Mouse (Mus musculus): Measurements from ENCODE around the gene Mvb12b. TPM values are rescaled to one million over a fixed set of nuclear protein-coding genes. Genes with fewer than 3 reads are reported as not detected.

Mvb12b gene
- polyA plus RNA-seq, 1 experiment from 2014 or later = 16.6 TPM

DNA sequence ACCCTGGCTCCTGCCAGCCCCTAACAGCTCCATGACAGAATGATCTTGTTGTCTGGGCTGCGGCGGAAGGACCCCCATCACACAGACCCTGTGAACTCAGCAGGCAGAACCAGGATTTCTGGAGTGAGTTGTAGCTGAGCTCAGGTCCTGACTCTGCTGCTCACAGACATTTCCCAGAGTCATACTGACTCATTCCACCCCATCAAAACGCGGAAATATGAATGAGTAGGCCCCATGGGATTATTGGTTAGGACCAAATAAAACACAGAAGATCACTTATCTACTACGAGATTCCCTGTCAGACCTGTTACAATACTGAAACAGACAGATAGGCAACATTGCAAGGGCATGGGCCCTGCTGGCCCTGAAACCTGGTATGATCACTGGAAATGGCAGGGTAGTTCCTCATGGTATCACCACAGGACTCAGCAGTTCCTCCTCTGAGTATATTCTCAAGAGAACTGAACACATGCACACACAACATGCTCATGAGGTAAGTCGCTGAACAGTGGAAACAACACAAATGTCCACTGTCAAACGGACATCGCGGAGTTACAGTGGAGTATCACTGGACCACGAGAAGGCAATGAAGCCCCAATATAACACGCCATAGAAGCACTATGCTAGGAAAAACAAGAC is 40.4 kb downstream of the Mvb12b start:
- H3K4me3 ChIP-seq = no peak overlapping the region
- no peak overlapping the region for H3K4me2 ChIP-seq
- H3K36me3 ChIP-seq = peaks cover 7% of the 10 kb centered on the region; the same call in 1 of the 2 replicates
- H3K9ac ChIP-seq = no peak overlapping the region
- no peaks in the 10 kb centered on the region for H3K9me3 ChIP-seq (replicated peaks)
- H3K27ac ChIP-seq (ENCODE audit: poor library complexity, severe bottlenecking) = no peak overlapping the region
- peaks cover 40% of the 10 kb centered on the region for H3K27me3 ChIP-seq (replicated peaks)
- peaks cover 28% of the 10 kb centered on the region for H3K4me1 ChIP-seq (replicated peaks)
- 87% methylated on average over 11 of the region's 11 CpGs for WGBS
- no peak for ATAC-seq (ENCODE audit: insufficient number of reproducible peaks, low FRiP score)

DNA sequence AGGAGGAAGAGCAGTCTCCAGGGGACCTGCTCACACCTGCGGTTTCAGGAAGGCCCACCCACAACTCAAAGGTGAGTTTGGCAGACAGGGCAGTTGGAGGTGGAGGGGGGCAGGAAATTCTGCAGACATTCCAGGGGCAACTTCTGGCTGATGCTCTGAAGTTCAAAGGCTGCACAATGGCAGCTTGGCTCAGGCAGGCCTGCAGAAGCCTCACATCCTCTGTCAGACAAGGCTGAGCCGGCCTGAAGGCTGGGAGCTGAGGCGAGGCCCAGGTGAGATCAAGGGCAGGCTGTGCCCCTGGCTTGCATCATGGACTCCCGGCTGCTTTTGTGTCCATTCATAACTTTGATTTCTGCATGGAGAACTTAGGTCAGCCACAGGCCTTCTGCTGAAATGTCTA is 41.1 kb downstream of the Mvb12b start:
- H3K36me3 ChIP-seq = peaks cover 7% of the 10 kb centered on the region; the same call in 1 of the 2 replicates
- H3K27ac ChIP-seq (ENCODE audit: poor library complexity, severe bottlenecking) = no peak overlapping the region
- ATAC-seq (ENCODE audit: insufficient number of reproducible peaks, low FRiP score) = no peak
- peaks cover 33% of the 10 kb centered on the region for H3K4me1 ChIP-seq (replicated peaks)
- no peak overlapping the region for H3K4me2 ChIP-seq
- H3K9ac ChIP-seq = no peak overlapping the region
- H3K4me3 ChIP-seq = no peak overlapping the region
- WGBS = 62% methylated on average over 4 of the region's 4 CpGs
- no peaks in the 10 kb centered on the region for H3K9me3 ChIP-seq (replicated peaks)
- peaks cover 46% of the 10 kb centered on the region for H3K27me3 ChIP-seq (replicated peaks)

DNA sequence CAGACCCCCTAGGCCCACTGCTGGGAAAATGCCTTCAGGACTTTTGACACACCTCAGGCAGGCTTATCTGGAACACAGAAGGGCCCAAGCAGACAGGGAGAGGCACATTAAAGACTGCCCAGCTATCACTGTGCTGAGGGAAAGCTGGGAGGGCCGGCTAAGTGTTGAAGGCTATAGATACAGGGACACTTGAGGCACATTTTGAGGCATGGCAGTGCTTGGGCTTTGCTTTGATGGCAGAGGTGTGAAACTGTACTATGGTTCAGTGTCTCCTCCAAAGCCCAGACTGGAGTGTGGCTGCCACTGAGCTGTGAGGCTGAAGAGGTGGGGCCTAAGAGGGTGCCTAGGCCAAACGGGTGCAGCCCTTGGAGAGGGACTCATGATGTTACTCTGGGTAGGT is 44.1 kb downstream of the Mvb12b start:
- Histone ChIP-seq H3K9me3 (replicated peaks) (no peaks in the 10 kb centered on the region), H3K4me1 (replicated peaks) (peaks cover 45% of the 10 kb centered on the region), H3K4me3 (no peak overlapping the region), H3K27ac (ENCODE audit: poor library complexity, severe bottlenecking) (peak overlapping the region; percentile 74), H3K9ac (no peak overlapping the region), H3K4me2 (no peak overlapping the region), H3K27me3 (replicated peaks) (peaks cover 69% of the 10 kb centered on the region), H3K36me3 (peaks cover 7% of the 10 kb centered on the region; the same call in 1 of the 2 replicates)
- 7% methylated on average over 2 of the region's 2 CpGs for WGBS
- peak; percentile 80 for ATAC-seq (ENCODE audit: insufficient number of reproducible peaks, low FRiP score)

DNA sequence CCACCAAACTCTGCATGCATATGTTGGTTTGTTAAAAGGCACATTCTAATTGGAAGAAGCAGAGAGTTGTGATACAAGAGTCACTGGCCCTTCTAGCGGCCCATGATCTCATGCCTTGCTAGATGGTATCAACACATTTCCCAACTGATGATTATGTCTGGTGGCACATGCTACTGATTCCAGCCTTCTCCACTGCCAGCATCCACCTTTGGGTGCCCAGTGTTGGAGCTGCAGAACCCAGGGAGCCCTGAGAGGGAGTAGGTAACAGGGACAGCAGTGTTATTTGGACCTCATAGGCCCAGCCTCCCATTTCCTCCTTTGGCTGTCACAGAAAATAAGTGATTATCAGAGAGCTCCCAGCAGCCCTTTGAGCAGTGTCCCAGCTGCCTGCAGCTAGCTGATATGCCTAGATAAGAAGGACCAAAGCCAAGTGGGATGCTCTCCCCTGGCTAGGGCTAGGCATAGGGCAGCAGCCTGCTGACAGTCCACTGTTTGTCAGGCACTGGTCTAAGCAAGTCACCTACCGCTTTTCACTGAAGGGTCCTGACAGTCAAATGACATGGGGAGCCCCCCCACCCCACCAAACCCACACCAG is 44.7 kb downstream of the Mvb12b start:
- H3K27me3 ChIP-seq (replicated peaks) = peaks cover 70% of the 10 kb centered on the region
- ATAC-seq (ENCODE audit: insufficient number of reproducible peaks, low FRiP score) = peak; percentile 96
- H3K4me3 ChIP-seq = no peak overlapping the region
- 40% methylated on average over 2 of the region's 2 CpGs for WGBS
- no peak overlapping the region for H3K9ac ChIP-seq
- peaks cover 47% of the 10 kb centered on the region for H3K4me1 ChIP-seq (replicated peaks)
- peak overlapping the region; percentile 74 for H3K27ac ChIP-seq (ENCODE audit: poor library complexity, severe bottlenecking)
- peaks cover 7% of the 10 kb centered on the region; the same call in 1 of the 2 replicates for H3K36me3 ChIP-seq
- no peak overlapping the region for H3K4me2 ChIP-seq
- H3K9me3 ChIP-seq (replicated peaks) = no peaks in the 10 kb centered on the region

DNA sequence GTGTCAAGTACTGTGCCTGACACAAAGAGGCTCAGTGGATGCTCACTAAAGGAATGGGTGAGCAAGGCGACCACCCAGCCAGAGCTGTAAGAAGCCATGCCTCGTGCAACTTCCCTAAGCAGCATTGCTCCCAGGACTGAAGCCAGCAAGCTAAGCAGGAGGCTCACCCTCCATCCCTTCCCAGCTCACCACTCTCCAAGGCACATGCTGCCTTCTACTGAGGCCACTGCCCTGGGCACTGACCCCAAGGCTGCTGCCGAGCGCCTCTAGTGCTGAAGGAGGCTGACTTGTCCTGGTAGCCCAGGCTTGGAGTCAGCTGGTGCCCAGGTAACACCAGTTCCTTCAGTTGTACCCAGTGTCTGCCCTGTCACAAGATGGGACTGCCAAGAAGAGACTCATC is 45.8 kb downstream of the Mvb12b start:
- Histone ChIP-seq H3K9me3 (replicated peaks) (no peaks in the 10 kb centered on the region), H3K9ac (peak overlapping the region; percentile 39; the same call in 1 of the 2 replicates), H3K4me3 (no peak overlapping the region), H3K4me1 (replicated peaks) (peaks cover 52% of the 10 kb centered on the region), H3K27me3 (replicated peaks) (peaks cover 75% of the 10 kb centered on the region), H3K4me2 (no peak overlapping the region), H3K36me3 (peaks cover 7% of the 10 kb centered on the region; the same call in 1 of the 2 replicates), H3K27ac (ENCODE audit: poor library complexity, severe bottlenecking) (peak overlapping the region; percentile 68)
- ATAC-seq (ENCODE audit: insufficient number of reproducible peaks, low FRiP score) = no peak
- 94% methylated on average over 4 of the region's 4 CpGs for WGBS

DNA sequence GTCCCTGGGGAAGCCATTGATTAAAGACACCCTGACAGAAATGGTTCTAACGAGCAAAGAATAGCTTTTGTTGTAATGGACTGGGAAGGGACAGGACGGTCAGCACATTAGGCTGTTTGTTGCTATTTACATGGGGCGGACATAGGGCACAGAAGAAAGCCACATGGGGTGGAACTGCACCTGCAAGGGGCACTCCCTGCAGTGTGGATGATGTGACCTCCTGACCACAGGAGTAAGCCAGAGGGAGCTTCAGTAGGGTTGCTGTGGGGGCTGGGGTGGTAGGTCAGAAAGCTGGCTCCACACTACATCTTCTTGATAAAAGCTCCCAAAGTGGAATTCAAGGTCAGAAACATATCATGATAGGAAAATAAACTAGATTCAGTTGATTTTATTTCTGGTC is 47.3 kb downstream of the Mvb12b start:
- no peak overlapping the region for H3K27ac ChIP-seq (ENCODE audit: poor library complexity, severe bottlenecking)
- ATAC-seq (ENCODE audit: insufficient number of reproducible peaks, low FRiP score) = no peak
- no peak overlapping the region for H3K4me3 ChIP-seq
- peaks cover 1% of the 10 kb centered on the region; the same call in 1 of the 2 replicates for H3K36me3 ChIP-seq
- H3K9me3 ChIP-seq (replicated peaks) = no peaks in the 10 kb centered on the region
- peaks cover 52% of the 10 kb centered on the region for H3K4me1 ChIP-seq (replicated peaks)
- 85% methylated on average over 3 of the region's 3 CpGs for WGBS
- no peak overlapping the region for H3K4me2 ChIP-seq
- H3K9ac ChIP-seq = no peak overlapping the region
- peaks cover 74% of the 10 kb centered on the region for H3K27me3 ChIP-seq (replicated peaks)

DNA sequence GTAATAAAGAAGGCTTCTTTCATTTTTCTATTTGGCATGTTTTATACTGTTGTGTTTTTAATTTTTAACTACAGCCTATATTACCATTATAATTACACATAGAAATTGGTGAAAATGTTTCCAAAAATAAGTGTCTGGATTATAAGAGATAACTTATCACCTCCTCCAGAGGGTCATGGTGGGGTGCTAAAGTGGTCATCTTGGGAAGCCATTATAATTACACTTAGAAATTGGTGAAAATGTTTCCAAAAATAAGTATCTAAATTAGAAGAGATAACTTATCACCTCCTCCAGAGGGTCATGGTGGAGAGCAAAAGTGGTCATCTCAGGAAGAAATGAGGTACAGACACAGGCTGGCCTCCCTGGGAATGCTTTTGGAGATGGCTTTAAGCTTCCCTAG is 48.5 kb downstream of the Mvb12b start:
- no peak for ATAC-seq (ENCODE audit: insufficient number of reproducible peaks, low FRiP score)
- Histone ChIP-seq H3K4me2 (no peak overlapping the region), H3K9ac (no peak overlapping the region), H3K36me3 (no peaks in the 10 kb centered on the region), H3K4me3 (no peak overlapping the region), H3K9me3 (replicated peaks) (no peaks in the 10 kb centered on the region), H3K27me3 (replicated peaks) (peaks cover 76% of the 10 kb centered on the region), H3K4me1 (replicated peaks) (peaks cover 46% of the 10 kb centered on the region), H3K27ac (ENCODE audit: poor library complexity, severe bottlenecking) (no peak overlapping the region)

DNA sequence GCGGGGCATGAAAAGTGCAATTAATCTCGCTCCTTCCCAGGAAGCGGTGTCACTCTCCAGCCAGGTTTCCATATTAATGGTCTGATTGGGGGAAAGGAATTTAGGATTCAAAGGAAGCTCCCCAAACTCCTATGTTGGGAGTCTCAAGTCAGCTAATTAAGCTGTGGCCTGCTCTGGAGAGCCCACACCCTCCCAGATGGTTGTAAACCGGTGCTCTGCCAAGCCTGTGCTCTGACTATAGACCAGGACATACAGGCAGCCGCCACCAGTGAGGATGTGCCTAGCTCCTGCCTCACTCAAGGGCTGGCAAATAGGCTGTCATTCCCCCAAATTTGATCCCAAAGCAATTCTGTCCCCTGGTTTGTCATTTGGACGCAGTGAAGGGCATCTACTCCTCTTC is 50.4 kb downstream of the Mvb12b start:
- Histone ChIP-seq H3K9ac (no peak overlapping the region), H3K4me1 (replicated peaks) (peaks cover 28% of the 10 kb centered on the region), H3K27ac (ENCODE audit: poor library complexity, severe bottlenecking) (no peak overlapping the region), H3K27me3 (replicated peaks) (peaks cover 83% of the 10 kb centered on the region), H3K4me2 (no peak overlapping the region), H3K9me3 (replicated peaks) (no peaks in the 10 kb centered on the region), H3K4me3 (no peak overlapping the region), H3K36me3 (no peaks in the 10 kb centered on the region)
- ATAC-seq (ENCODE audit: insufficient number of reproducible peaks, low FRiP score) = no peak
- 84% methylated on average over 6 of the region's 6 CpGs for WGBS

DNA sequence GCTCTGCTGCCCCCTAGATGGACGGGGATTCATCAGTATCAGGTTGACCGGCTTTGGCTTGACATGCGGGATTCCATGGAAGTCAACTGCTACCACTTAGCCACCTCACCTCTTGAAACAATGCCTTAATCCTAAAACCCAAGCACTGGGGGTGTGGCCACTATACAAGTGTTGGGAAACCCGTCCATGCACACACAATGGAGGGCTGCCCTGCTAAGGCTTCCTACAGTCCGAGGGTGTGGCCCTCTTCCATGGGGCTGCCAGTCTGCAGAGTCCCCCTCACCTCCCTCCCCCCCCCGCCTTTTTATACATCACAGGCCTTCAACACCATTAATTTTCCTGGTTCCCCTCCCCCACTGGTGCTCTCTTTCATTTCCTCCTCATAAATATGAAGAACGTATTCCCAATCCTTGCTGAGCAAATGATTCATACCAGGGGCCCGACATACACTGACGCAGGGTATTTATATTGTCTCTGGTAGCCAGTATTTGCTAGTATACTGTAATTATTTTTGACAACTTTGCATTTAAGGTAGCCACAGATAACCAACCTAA is 51.0 kb downstream of the Mvb12b start:
- Histone ChIP-seq H3K9ac (no peak overlapping the region), H3K36me3 (0 out of 2 replicates have a peak, but pooled peaks cover 2% of the 10 kb centered on the region), H3K4me1 (replicated peaks) (peaks cover 23% of the 10 kb centered on the region), H3K27ac (ENCODE audit: poor library complexity, severe bottlenecking) (no peak overlapping the region), H3K4me2 (no peak overlapping the region), H3K4me3 (no peak overlapping the region), H3K9me3 (replicated peaks) (no peaks in the 10 kb centered on the region), H3K27me3 (replicated peaks) (peaks cover 77% of the 10 kb centered on the region)
- WGBS = 81% methylated on average over 9 of the region's 9 CpGs
- ATAC-seq (ENCODE audit: insufficient number of reproducible peaks, low FRiP score) = no peak

DNA sequence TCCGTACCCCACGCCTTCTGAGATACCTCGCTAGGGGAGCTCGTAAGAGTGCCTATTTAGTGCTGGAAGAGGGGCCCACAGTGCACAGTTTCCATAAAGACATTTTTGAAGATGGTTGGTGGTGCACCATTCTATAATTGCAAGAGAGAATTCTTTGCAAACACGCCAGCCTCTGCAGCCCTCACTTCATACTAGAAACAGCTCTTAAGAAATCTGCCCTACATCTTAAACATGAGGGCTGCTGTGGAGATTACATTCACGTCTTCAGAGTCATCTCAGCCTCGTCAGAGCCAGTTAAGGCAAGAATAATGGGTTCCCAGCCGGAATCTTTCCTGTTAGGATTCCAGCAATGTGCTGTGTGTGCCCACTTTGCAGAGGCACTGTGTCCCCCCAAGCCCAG is 52.7 kb downstream of the Mvb12b start:
- Histone ChIP-seq H3K27ac (ENCODE audit: poor library complexity, severe bottlenecking) (no peak overlapping the region), H3K4me1 (replicated peaks) (peaks cover 18% of the 10 kb centered on the region), H3K4me2 (no peak overlapping the region), H3K36me3 (0 out of 2 replicates have a peak, but pooled peaks cover 6% of the 10 kb centered on the region), H3K9me3 (replicated peaks) (no peaks in the 10 kb centered on the region), H3K4me3 (no peak overlapping the region), H3K9ac (no peak overlapping the region), H3K27me3 (replicated peaks) (peaks cover 63% of the 10 kb centered on the region)
- no peak for ATAC-seq (ENCODE audit: insufficient number of reproducible peaks, low FRiP score)
- 85% methylated on average over 8 of the region's 8 CpGs for WGBS

DNA sequence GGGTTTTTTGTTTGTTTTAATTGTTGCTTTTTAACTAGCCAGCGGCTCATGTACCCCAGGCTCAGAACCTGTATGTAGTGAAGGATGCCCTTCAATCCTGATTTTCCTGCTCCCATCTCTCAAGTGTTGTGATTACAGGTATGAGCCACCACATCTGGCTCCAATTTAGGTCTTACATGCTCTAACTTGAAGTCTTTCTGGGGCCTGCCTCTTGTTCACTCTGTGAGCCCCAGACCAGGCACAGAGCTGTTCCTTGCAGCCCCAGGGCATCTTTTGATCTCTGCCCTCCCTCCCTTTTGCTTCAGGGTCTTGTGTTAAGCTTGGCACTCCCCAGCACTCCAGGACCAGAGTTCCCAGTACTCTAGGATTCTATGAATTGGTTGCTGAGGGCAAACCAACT is 53.8 kb downstream of the Mvb12b start:
- no peak overlapping the region for H3K4me3 ChIP-seq
- H3K9me3 ChIP-seq (replicated peaks) = no peaks in the 10 kb centered on the region
- H3K9ac ChIP-seq = no peak overlapping the region
- ATAC-seq (ENCODE audit: insufficient number of reproducible peaks, low FRiP score) = no peak
- H3K27me3 ChIP-seq (replicated peaks) = peaks cover 55% of the 10 kb centered on the region
- peaks cover 12% of the 10 kb centered on the region for H3K4me1 ChIP-seq (replicated peaks)
- 0 out of 2 replicates have a peak, but pooled peaks cover 6% of the 10 kb centered on the region for H3K36me3 ChIP-seq
- H3K27ac ChIP-seq (ENCODE audit: poor library complexity, severe bottlenecking) = no peak overlapping the region
- H3K4me2 ChIP-seq = no peak overlapping the region
- 95% methylated on average over 1 of the region's 1 CpGs for WGBS

Data from heart, embryonic 12.5 days (tissue).